Mouse (Mus musculus): ENCODE results near the gene Tceal7. TPM values are rescaled to one million over a fixed set of nuclear protein-coding genes. Genes with fewer than 3 reads are reported as not detected.
"Not testable (repeated sequence)": the region's sequence is repeated elsewhere in the genome, so short reads cannot be mapped to it uniquely, and the experiment has no call there.

The Tceal7 gene
- polyA plus RNA-seq, 1 experiment from 2014 or later = 7.4 TPM

DNA sequence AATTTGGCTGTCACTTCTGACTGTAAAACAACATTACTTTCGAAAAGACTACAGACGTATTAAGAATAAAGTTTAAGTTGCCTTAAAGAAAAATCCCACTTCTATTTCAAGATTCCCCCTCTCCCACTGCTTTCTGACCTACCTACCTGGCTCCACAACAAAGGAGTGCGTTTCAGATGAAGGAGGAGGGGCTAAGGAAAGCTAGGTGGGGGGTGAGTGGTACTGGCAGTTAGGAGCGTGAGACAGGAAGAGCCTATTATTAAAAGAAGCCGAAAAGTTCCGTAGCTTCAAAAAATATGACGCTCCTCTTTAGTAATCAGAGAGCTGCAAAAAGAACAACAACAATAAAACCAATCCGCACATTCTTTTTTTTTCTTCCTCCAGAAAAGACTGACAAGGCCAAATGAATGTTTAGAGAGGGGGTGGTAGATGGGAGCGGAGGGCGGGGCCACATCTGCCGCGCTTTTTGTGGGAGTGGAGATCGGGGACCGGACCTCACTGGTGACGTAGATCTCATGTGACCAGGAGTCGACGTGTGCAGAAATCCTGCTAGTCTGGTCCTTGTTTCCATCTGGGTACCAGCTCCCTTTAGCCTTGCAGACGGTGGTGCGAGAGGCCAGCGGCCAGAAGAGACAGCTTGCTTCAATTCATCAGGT lies 30.1 kb downstream of the Tceal7 start, which contains the start of gene Tceal9:
TSS of gene Tceal9 (plus strand) at position 506 of the 656 bp plus-strand sequence.
- no peaks in the 10 kb centered on the region for H3K36me3 ChIP-seq (ENCODE audit: control insufficient read depth, insufficient read depth, low read length)
- WGBS = 21% methylated on average over 20 of the region's 20 CpGs
- peak within 1 kb of the TSS; percentile 90 for H3K27ac ChIP-seq (ENCODE audit: low read length)
- ATAC-seq (ENCODE audit: low read depth) = peak; percentile 92
- no peaks in the 10 kb centered on the region for H3K9me3 ChIP-seq (ENCODE audit: control insufficient read depth, low read length)
- peak within 1 kb of the TSS; percentile 49 for H3K4me2 ChIP-seq (ENCODE audit: low read depth, low read length)
- peaks cover 6% of the 10 kb centered on the region; the same call in 1 of the 2 replicates for H3K4me1 ChIP-seq (replicated peaks; ENCODE audit: control insufficient read depth, insufficient read depth, low read length)
- H3K27me3 ChIP-seq (ENCODE audit: control insufficient read depth, insufficient read depth, low read depth, low read length) = no peaks in the 10 kb centered on the region
- H3K4me3 ChIP-seq (ENCODE audit: low read length) = peak within 1 kb of the TSS; percentile 67
- peak within 1 kb of the TSS; percentile 79 for H3K9ac ChIP-seq (ENCODE audit: low read length)

DNA sequence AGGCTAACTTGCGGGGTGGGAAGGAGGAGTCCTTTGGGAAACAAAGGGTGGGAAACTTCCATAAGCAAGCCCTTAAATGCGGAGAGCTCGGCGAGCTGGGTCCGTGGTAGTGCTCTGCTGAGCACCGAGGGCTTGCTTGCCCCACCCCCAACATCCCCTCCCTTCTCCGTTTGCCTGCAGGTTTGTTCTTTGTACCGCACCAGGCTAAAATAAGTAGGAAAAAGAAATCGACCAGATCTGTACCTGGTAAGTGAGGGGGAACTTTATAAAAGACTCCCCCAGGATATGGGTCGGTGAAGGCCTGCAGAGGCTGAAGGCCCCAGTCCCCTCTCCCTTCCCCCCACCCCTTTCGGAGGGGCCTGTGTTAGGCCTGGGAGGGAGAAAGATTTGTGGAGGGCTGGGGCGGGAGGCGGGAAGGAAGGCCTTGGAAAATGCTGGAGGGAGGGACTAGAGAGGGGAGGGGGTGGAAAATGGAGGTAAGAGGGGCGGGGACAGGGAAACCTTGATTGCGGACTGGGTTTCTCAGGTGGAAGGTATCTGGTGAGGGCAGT lies 31.0 kb downstream of the Tceal7 start:
- H3K4me1 ChIP-seq (replicated peaks; ENCODE audit: control insufficient read depth, insufficient read depth, low read length) = peaks cover 6% of the 10 kb centered on the region; the same call in 1 of the 2 replicates
- ATAC-seq (ENCODE audit: low read depth) = peak; percentile 76
- H3K27ac ChIP-seq (ENCODE audit: low read length) = peak overlapping the region; percentile 90
- WGBS = 20% methylated on average over 14 of the region's 15 CpGs
- H3K27me3 ChIP-seq (ENCODE audit: control insufficient read depth, insufficient read depth, low read depth, low read length) = no peaks in the 10 kb centered on the region
- H3K9ac ChIP-seq (ENCODE audit: low read length) = peak overlapping the region; percentile 79
- no peaks in the 10 kb centered on the region for H3K9me3 ChIP-seq (ENCODE audit: control insufficient read depth, low read length)
- peak overlapping the region; percentile 67 for H3K4me3 ChIP-seq (ENCODE audit: low read length)
- H3K36me3 ChIP-seq (ENCODE audit: control insufficient read depth, insufficient read depth, low read length) = no peaks in the 10 kb centered on the region
- H3K4me2 ChIP-seq (ENCODE audit: low read depth, low read length) = peak overlapping the region; percentile 49

DNA sequence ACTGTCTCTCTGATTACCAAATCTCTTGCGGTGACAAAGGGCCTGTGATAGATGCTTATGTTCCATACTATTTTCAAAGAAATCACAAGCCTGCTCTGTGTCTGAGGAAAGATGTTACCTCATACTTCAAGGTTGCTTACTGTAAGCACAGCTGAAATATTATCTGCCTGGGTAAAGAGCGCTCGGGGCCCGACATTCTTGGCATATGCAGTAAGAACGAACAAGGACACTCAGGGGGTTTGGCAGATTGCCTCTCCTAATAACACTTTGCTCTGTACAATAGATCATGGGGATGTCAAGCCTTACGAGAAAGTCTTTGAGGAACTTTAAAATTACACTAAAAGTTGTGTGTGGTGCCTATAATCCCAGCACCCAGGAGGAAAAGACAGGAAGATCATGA lies 34.2 kb downstream of the Tceal7 start:
- Histone ChIP-seq H3K27me3 (ENCODE audit: control insufficient read depth, insufficient read depth, low read depth, low read length) (no peaks in the 10 kb centered on the region), H3K36me3 (ENCODE audit: control insufficient read depth, insufficient read depth, low read length) (no peaks in the 10 kb centered on the region), H3K4me1 (replicated peaks; ENCODE audit: control insufficient read depth, insufficient read depth, low read length) (peaks cover 6% of the 10 kb centered on the region; the same call in 1 of the 2 replicates), H3K4me3 (ENCODE audit: low read length) (no peak overlapping the region), H3K4me2 (ENCODE audit: low read depth, low read length) (no peak overlapping the region), H3K27ac (ENCODE audit: low read length) (peak overlapping the region; percentile 55), H3K9me3 (ENCODE audit: control insufficient read depth, low read length) (no peaks in the 10 kb centered on the region), H3K9ac (ENCODE audit: low read length) (no peak overlapping the region)
- no peak for ATAC-seq (ENCODE audit: low read depth)
- 33% methylated on average over 6 of the region's 6 CpGs for WGBS

DNA sequence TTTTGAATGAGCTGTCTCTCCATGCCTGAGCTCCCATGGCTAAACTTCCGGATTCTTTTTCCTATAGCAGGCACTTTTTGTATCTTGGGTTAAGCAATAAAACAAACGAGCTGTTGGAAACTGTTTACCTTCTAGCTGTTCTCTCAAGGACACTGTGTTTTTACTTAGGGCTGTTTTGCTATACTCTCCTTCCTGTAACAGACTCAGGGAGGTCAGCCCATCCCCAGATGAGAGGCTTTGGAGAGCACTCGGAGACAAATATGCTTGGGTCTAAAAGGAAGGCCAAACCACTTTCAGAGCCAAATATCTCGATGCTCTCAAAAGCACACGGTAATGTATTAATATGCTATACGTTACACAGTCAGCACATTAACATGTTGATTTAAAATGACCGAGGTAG lies 35.1 kb downstream of the Tceal7 start:
- ATAC-seq (ENCODE audit: low read depth) = 0 out of 2 replicates have a peak, but pooled peaks have one; percentile 2

DNA sequence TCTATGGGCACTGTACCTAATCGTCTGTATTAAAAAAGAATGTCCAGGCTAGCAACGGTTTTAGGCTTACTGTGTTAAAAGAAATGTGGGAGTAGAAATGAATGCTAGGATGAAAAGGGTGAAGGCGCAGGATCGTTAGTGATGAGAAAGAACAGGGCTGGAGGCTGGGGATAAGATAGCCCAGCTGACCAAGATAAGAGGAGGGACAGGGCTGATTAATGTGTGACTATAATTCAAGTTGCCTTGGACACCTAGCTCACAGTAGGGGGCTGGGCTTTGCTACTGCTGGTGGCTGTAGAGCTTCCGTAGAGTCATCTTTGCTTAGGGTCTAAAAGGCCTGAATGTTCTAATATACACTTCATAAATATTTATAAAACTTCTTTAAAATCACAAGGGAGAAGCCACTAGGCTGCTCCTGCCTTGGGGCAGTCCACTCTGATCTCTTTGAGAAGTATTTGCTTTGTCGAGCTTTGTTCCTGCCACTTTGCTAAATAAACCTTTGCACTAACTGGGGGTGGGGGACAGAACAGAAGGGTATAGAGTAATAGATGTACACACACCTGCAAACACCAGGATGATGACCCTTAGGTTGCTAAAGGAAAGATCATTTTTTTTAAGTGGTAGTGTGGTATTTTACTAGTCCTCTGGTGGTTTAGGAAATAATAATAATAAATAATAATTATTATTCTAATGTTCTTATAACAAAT lies 37.6 kb downstream of the Tceal7 start:
- ATAC-seq (ENCODE audit: low read depth) = no peak
- Histone ChIP-seq H3K27ac (ENCODE audit: low read length) (peak overlapping the region; percentile 22; the same call in 1 of the 2 replicates), H3K4me1 (replicated peaks; ENCODE audit: control insufficient read depth, insufficient read depth, low read length) (peaks cover 6% of the 10 kb centered on the region; the same call in 1 of the 2 replicates), H3K4me2 (ENCODE audit: low read depth, low read length) (no peak overlapping the region), H3K27me3 (ENCODE audit: control insufficient read depth, insufficient read depth, low read depth, low read length) (no peaks in the 10 kb centered on the region), H3K9me3 (ENCODE audit: control insufficient read depth, low read length) (no peaks in the 10 kb centered on the region), H3K9ac (ENCODE audit: low read length) (no peak overlapping the region), H3K4me3 (ENCODE audit: low read length) (no peak overlapping the region), H3K36me3 (ENCODE audit: control insufficient read depth, insufficient read depth, low read length) (no peaks in the 10 kb centered on the region)
- 38% methylated on average over 6 of the region's 6 CpGs for WGBS

More for the DNA sequence above, 35.1 kb downstream of the Tceal7 start:
- Histone ChIP-seq H3K9me3 (ENCODE audit: control insufficient read depth, low read length) (no peaks in the 10 kb centered on the region), H3K36me3 (ENCODE audit: control insufficient read depth, insufficient read depth, low read length) (no peaks in the 10 kb centered on the region), H3K4me1 (replicated peaks; ENCODE audit: control insufficient read depth, insufficient read depth, low read length) (peaks cover 6% of the 10 kb centered on the region; the same call in 1 of the 2 replicates), H3K4me2 (ENCODE audit: low read depth, low read length) (no peak overlapping the region), H3K27ac (ENCODE audit: low read length) (peak overlapping the region; percentile 46; the same call in 1 of the 2 replicates), H3K9ac (ENCODE audit: low read length) (no peak overlapping the region), H3K4me3 (ENCODE audit: low read length) (no peak overlapping the region), H3K27me3 (ENCODE audit: control insufficient read depth, insufficient read depth, low read depth, low read length) (no peaks in the 10 kb centered on the region)
- 29% methylated on average over 7 of the region's 7 CpGs for WGBS

DNA sequence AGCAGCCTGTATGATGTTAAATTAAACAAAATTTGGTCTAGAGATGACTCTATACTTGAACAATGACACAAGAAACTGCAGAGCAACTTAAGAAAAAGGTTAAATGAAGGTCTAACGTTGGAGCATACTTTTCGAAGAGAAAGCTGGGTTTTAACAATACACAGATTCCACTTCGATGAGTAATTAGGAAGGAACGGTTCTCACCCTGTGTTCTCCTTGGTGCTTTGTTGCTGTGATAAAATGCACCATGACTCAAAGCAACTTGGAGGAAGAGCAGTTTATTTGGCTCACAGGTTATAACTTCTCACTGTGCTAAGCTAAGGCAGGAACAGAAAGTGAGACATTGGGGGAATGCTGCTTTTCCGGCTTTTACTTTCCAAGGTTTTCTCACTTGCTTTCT lies 53.1 kb downstream of the Tceal7 start:
- no peaks in the 10 kb centered on the region; the same call in 1 of the 2 replicates for H3K4me1 ChIP-seq (replicated peaks; ENCODE audit: control insufficient read depth, insufficient read depth, low read length)
- no peak overlapping the region for H3K4me2 ChIP-seq (ENCODE audit: low read depth, low read length)
- H3K9ac ChIP-seq (ENCODE audit: low read length) = no peak overlapping the region
- no peak overlapping the region for H3K27ac ChIP-seq (ENCODE audit: low read length)
- ATAC-seq (ENCODE audit: low read depth) = no peak
- WGBS = 55% methylated on average over 5 of the region's 5 CpGs
- no peaks in the 10 kb centered on the region for H3K36me3 ChIP-seq (ENCODE audit: control insufficient read depth, insufficient read depth, low read length)
- no peaks in the 10 kb centered on the region for H3K27me3 ChIP-seq (ENCODE audit: control insufficient read depth, insufficient read depth, low read depth, low read length)
- H3K9me3 ChIP-seq (ENCODE audit: control insufficient read depth, low read length) = no peaks in the 10 kb centered on the region
- no peak overlapping the region for H3K4me3 ChIP-seq (ENCODE audit: low read length)

DNA sequence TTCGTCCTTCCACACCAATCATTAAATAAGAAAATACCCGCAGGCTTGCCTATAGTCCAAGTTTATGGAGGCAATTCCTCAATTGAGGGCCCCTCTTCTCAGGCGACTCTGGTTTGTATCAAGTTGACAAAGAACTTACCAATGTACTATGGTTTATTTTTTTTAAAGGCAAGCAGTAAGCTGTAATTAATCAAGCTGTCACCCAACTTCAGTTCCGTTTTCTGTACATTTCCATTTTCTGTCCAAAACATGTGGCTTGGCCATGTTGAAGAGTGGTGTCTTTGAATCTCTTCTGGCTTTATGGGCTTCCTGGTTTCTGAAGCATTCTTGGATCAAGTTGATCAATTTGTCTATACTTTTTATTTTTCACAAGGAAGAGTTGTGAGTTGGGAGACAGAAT lies 53.6 kb downstream of the Tceal7 start:
- Histone ChIP-seq H3K36me3 (ENCODE audit: control insufficient read depth, insufficient read depth, low read length) (no peaks in the 10 kb centered on the region), H3K27me3 (ENCODE audit: control insufficient read depth, insufficient read depth, low read depth, low read length) (no peaks in the 10 kb centered on the region), H3K4me1 (replicated peaks; ENCODE audit: control insufficient read depth, insufficient read depth, low read length) (no peaks in the 10 kb centered on the region; the same call in 1 of the 2 replicates), H3K9me3 (ENCODE audit: control insufficient read depth, low read length) (no peaks in the 10 kb centered on the region), H3K27ac (ENCODE audit: low read length) (no peak overlapping the region), H3K4me3 (ENCODE audit: low read length) (no peak overlapping the region), H3K4me2 (ENCODE audit: low read depth, low read length) (no peak overlapping the region), H3K9ac (ENCODE audit: low read length) (no peak overlapping the region)
- ATAC-seq (ENCODE audit: low read depth) = no peak
- WGBS = 61% methylated on average over 4 of the region's 4 CpGs

DNA sequence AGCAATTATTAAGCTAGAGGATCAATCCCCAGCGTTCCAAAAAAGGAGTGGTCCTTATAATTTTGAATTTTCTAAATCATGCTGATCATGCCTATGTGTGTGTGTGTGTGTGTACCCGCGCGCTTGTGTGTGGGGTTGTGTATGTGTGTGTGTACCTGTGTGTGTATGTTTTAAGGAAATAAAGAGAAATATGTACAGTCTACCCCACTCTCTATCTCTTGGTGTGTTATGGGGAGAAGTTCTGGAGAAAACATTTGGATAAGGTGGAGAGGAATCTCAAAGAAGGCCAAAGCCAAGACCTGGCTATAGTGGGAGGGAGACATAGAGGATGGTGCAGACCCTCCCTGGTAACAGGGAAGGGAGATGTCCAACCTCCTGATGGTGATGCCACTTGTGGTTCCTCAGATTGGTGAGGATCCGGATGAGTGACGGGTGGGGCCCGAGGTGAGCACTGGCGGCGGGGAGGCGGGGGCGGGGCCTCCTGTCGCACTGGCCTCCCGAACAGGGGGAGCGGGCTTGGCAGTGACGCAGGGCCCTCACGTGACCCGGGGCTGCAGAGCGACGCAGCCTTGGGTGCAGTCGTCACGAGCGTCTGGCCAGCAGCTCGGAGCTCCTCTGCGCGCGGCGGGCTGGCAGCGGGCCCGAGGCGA lies 55.3 kb downstream of the Tceal7 start, which contains the start of gene Bex3:
TSS of gene Bex3 (plus strand) at position 511 of the 650 bp plus-strand sequence.
- H3K9ac ChIP-seq (ENCODE audit: low read length) = peak within 1 kb of the TSS; percentile 62

More for the DNA sequence above, 55.3 kb downstream of the Tceal7 start, which contains the start of gene Bex3:
- H3K4me1 ChIP-seq (replicated peaks; ENCODE audit: control insufficient read depth, insufficient read depth, low read length); H3K27ac ChIP-seq (ENCODE audit: low read length); H3K36me3 ChIP-seq (ENCODE audit: control insufficient read depth, insufficient read depth, low read length); H3K9me3 ChIP-seq (ENCODE audit: control insufficient read depth, low read length); H3K27me3 ChIP-seq (ENCODE audit: control insufficient read depth, insufficient read depth, low read depth, low read length): not testable (repeated sequence)
- Histone ChIP-seq H3K4me2 (ENCODE audit: low read depth, low read length) (peak within 1 kb of the TSS; percentile 47), H3K4me3 (ENCODE audit: low read length) (peak within 1 kb of the TSS; percentile 50)
- 65% methylated on average over 4 of the region's 30 CpGs for WGBS
- peak; percentile 97 for ATAC-seq (ENCODE audit: low read depth)
